Mouse (Mus musculus) liver, embryonic 15.5 days (tissue): Measurements from ENCODE around the gene Lingo1. TPM values are rescaled to one million over a fixed set of nuclear protein-coding genes. Genes with fewer than 3 reads are reported as not detected.

Source experiments
- ATAC-seq: fragments of 200-750 bp; cut with Nextera tagmentation; 2 replicates; pipeline ENCODE4 v1.8.0; 2017; ENCODE audit warnings: moderate number of reproducible peaks, mild to moderate bottlenecking, moderate library complexity; ENCODE audit not compliant: insufficient read depth
- H3K27ac ChIP-seq: fragments of 300-500 bp; sonication (generic); replicated peaks from 2 replicates; pipeline ENCODE4 v1.5.1; 2015; ENCODE audit warnings: mild to moderate bottlenecking, inconsistent platforms
- H3K27me3 ChIP-seq: fragments of 300-500 bp; sonication (generic); 2 replicates; pipeline ENCODE4 v1.6.1; 2015; ENCODE audit warnings: mild to moderate bottlenecking, inconsistent platforms
- H3K36me3 ChIP-seq: fragments of 300-500 bp; sonication (generic); replicated peaks from 2 replicates; pipeline ENCODE4 v1.6.1; 2015; ENCODE audit warnings: moderate library complexity, mild to moderate bottlenecking, inconsistent platforms
- H3K4me1 ChIP-seq: fragments of 300-500 bp; sonication (generic); replicated peaks from 2 replicates; pipeline ENCODE4 v1.6.1; 2015; ENCODE audit warnings: inconsistent platforms
- H3K4me2 ChIP-seq: fragments of 300-500 bp; sonication (generic); 2 replicates; pipeline ENCODE4 v1.6.1; 2015; ENCODE audit warnings: moderate library complexity, mild to moderate bottlenecking, inconsistent platforms
- H3K4me3 ChIP-seq: fragments of 300-500 bp; sonication (generic); replicated peaks from 2 replicates; pipeline ENCODE4 v1.5.1; 2015; ENCODE audit warnings: mild to moderate bottlenecking, inconsistent platforms
- H3K9ac ChIP-seq: fragments of 300-500 bp; sonication (generic); 2 replicates; pipeline ENCODE4 v1.6.1; 2015; ENCODE audit warnings: moderate library complexity, mild to moderate bottlenecking, inconsistent platforms
- H3K9me3 ChIP-seq: fragments of 300-500 bp; sonication (generic); replicated peaks from 2 replicates; pipeline ENCODE4 v1.6.1; 2016; ENCODE audit warnings: inconsistent platforms
- WGBS: fragments of 180-500 bp; shearing (Covaris S2); methylation state at CpG from one replicate; pipeline ENCODE4 v1.1.7; 2015; ENCODE audit warnings: mixed read lengths; ENCODE audit not compliant: insufficient replicate concordance; 5-methylcytosine and 5-hydroxymethylcytosine counted together
- polyA plus RNA-seq: library from polyadenylated mRNA; unstranded; fragments of >200 nt; fragmentation: Nextera tagmentation; extraction: Ambion mirVana; gene quantifications from 2 replicates; pipeline ENCODE4 v1.2.1, GENCODE M21; 2015

The Lingo1 gene
- polyA plus RNA-seq, 1 experiment from 2014 or later, result 0.24 TPM

DNA sequence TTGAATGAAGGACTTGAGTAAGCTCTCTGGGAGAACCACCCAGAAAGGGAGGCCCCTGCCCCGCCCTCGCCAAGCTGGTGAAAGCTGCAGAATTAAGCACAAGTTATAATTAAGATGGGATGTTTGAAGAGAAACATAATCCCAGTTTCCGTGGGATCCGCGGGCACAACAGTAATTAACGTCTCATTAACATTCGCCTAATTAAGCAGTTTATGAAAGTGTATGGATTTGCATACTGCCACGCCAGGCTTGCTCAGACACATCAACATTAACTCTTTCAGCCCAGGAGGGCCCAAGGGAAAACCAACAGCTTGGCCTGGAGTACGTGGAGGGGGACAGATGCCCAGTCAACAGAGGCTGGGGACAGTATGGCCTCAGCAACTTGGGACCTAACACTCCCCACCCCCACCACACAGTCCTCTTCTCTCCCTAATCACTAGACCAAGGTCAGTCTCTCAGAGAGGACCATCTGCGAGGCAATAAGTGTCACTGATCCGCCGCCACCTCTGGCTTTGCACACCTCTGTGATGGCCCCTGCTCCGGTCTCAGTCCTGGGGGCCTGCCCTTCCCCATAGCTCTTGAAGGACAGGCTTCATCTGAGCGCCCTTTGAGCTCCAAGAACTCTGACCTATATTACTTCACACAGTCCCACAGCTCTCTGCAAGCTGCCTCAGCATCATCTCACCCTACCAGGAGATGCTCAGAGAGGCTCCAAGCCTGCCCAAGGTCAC, 49.9 kb downstream of the Lingo1 start:
- whole genome bisulfite sequencing, result 59% methylated on average over 14 of the region's 14 CpGs
- ATAC-seq, result no peak
- Histone ChIP-seq H3K9me3 (no peaks in the 10 kb centered on the region), H3K9ac (no peak overlapping the region), H3K4me1 (no peaks in the 10 kb centered on the region), H3K36me3 (no peaks in the 10 kb centered on the region), H3K27ac (no peak overlapping the region), H3K27me3 (no peaks in the 10 kb centered on the region), H3K4me2 (no peak overlapping the region), H3K4me3 (no peak overlapping the region)

DNA sequence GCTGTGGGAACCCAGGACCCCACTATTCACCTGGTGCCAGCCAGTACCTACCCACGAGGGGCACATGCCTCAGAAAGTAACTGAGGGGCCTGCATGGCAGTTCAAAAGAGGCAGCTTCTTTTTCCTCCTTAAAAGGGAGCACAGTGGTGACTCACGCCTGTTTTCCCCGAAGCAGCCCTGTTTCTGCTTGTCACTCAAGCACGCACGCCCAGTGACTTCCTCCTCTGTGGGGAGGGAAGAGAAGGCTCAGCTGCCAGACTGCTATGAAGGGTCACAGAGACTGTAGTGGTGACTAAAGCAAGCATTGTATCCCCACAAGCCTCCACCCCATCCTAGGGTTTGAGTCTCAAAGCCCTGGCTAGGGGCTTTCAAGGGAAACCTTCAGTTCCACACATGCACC, 51.9 kb downstream of the Lingo1 start:
- no peak overlapping the region for H3K9ac ChIP-seq
- no peak overlapping the region for H3K4me2 ChIP-seq
- 9% methylated on average over 5 of the region's 5 CpGs for WGBS
- H3K4me3 ChIP-seq, result no peak overlapping the region
- no peaks in the 10 kb centered on the region for H3K4me1 ChIP-seq
- H3K36me3 ChIP-seq, result no peaks in the 10 kb centered on the region
- no peaks in the 10 kb centered on the region for H3K9me3 ChIP-seq
- no peak overlapping the region for H3K27ac ChIP-seq
- no peaks in the 10 kb centered on the region for H3K27me3 ChIP-seq
- ATAC-seq, result no peak

DNA sequence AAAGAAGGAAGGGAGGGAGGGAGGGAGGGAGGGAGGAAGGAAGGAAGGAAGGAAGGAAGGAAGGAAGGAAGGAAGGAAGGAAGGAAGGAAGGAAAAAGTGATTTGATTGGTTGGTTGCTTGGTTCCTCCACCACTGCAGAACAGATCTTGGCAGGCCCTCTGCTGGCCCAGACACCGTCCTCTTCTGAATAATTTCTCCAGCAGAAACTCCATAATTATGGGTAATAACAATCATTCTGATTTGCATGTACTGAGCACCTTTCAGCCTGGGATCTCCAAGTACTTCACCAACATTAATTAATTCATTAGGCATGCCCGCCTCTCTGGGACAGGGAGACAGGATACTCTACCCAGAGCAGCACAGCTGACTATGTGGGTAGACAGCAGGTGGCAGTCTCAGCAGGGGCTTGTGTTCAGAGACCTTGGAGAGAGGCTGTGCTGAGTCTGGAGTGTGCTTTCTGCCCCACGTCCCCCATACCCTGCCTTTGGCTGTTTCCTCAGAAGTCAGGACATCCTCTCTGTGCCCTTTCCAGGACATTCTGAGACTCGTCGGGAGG, 57.0 kb downstream of the Lingo1 start:
- Histone ChIP-seq H3K27ac (no peak overlapping the region), H3K4me3 (no peak overlapping the region), H3K36me3 (no peaks in the 10 kb centered on the region), H3K4me1 (no peaks in the 10 kb centered on the region), H3K27me3 (no peaks in the 10 kb centered on the region), H3K9ac (no peak overlapping the region), H3K4me2 (no peak overlapping the region), H3K9me3 (no peaks in the 10 kb centered on the region)
- WGBS, result 48% methylated on average over 5 of the region's 5 CpGs
- ATAC-seq, result no peak

DNA sequence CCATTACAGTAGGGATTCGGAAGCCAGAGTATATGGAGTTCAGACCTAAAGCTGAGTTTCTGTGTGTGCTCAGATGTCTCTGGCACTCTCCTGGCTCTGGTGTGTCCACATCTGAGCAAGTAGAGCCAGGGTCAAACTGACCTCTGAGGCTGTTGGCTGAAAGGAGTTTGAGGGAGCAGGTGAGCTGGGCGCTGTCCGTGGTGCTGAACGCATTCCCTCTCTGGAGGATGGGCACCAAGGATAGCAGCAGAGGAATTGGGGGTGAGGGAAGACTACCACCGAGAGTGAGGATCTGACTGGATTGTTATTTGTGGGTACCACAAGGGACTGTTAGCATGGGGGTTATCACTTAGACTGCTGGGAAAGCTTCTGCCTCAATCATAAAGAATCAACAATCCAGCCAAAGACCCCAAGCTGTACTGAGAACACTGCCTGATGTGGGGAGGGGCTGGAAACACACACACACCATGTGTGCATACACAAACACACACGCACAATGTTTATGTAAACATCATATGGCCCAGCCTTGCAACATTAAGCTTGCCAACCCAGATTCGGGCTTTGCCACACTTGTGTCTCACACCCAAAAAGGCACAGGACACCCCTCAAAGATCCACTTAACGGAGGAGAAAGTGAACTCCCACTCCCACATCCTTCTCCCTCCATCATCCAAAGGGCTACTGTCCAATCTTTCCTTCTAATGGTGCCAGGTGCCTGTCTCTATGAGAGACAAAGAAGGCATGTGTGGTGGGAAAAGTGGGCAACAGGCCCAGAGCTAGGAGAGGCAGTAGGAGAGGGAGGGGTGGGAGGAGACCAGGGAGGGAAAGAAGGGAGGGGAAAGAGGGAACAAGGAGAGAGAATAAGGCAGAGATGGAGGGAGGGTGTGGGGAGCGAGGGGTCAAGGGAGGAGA, 57.8 kb downstream of the Lingo1 start:
- no peaks in the 10 kb centered on the region for H3K9me3 ChIP-seq
- H3K36me3 ChIP-seq, result no peaks in the 10 kb centered on the region
- H3K4me1 ChIP-seq, result no peaks in the 10 kb centered on the region
- no peaks in the 10 kb centered on the region for H3K27me3 ChIP-seq
- no peak overlapping the region for H3K9ac ChIP-seq
- no peak overlapping the region for H3K4me3 ChIP-seq
- no peak overlapping the region for H3K27ac ChIP-seq
- H3K4me2 ChIP-seq, result no peak overlapping the region
- no peak for ATAC-seq
- WGBS, result 27% methylated on average over 9 of the region's 9 CpGs

DNA sequence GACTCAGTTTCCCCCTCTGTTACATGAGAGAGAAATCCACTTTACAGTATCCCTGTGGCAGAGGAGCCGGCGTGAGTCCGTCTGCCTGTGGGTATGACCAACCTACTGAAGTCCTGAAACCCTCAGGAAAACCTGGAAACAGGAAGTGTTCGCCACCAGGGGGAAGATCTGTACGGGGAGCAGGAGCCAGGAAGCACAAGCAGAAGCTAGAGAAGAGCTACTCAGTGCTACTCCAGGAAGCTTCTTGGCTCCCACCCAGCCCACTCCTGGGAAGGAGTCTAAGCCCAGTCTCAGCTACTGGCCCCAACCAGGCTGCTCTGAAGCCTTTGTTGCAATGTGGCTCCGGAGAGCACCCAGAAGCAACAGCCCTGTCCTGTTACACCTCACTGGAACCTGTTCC, 61.9 kb downstream of the Lingo1 start:
- H3K9ac ChIP-seq, result no peak overlapping the region
- H3K4me3 ChIP-seq, result no peak overlapping the region
- no peaks in the 10 kb centered on the region for H3K27me3 ChIP-seq
- no peaks in the 10 kb centered on the region for H3K9me3 ChIP-seq
- H3K27ac ChIP-seq, result no peak overlapping the region
- no peaks in the 10 kb centered on the region for H3K4me1 ChIP-seq
- 37% methylated on average over 6 of the region's 6 CpGs for WGBS
- no peak for ATAC-seq
- H3K36me3 ChIP-seq, result no peaks in the 10 kb centered on the region
- no peak overlapping the region for H3K4me2 ChIP-seq

DNA sequence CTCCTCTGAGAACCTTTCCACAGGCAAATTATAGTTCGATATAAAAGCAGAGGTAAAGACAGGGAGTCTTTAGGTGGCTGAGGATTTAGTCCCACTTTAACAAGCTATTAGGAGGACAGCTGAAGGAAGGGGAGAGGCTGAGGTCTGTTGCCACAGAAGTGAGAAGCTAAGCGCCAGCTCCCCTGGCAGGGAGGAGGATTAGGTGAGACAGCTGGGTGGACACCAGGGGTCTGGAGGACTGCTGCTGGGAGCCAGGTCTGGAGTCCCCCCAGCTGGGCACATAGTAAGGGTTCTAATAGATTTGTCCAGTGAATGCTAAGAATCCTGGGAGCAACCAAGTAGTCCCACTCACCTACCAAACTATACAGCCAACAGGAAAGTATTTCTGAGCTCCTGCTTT, 65.3 kb downstream of the Lingo1 start:
- H3K27me3 ChIP-seq, result no peaks in the 10 kb centered on the region; the same call in 1 of the 2 replicates
- H3K4me2 ChIP-seq, result no peak overlapping the region
- WGBS, result 42% methylated on average over 2 of the region's 2 CpGs
- H3K4me1 ChIP-seq, result no peaks in the 10 kb centered on the region
- H3K9me3 ChIP-seq, result no peaks in the 10 kb centered on the region
- no peaks in the 10 kb centered on the region for H3K36me3 ChIP-seq
- no peak overlapping the region for H3K9ac ChIP-seq
- H3K27ac ChIP-seq, result no peak overlapping the region
- H3K4me3 ChIP-seq, result no peak overlapping the region
- no peak for ATAC-seq

DNA sequence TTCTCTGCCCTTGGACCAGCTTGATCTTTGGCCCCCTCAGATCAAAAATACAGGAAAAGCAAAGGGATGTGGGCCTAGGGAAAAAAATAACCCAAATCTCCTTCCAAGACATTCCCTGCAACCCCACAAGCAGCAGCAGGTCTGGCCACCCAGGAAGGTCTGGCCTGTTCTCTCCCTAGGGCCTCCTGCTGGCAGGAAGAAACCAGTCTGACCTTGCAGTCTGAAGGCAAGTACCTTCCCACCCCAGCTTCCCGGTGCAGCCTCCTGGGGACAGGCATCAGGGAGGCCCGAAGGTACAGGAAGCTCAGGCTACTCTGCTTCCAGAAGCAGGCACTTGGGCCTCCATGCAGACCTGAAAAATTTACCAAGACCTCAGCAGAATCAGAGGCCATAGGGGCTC, 67.1 kb downstream of the Lingo1 start:
- WGBS, result 36% methylated on average over 2 of the region's 2 CpGs
- Histone ChIP-seq H3K9me3 (no peaks in the 10 kb centered on the region), H3K36me3 (no peaks in the 10 kb centered on the region), H3K27ac (no peak overlapping the region), H3K4me2 (no peak overlapping the region), H3K9ac (no peak overlapping the region), H3K4me3 (no peak overlapping the region), H3K4me1 (no peaks in the 10 kb centered on the region), H3K27me3 (no peaks in the 10 kb centered on the region; the same call in 1 of the 2 replicates)
- ATAC-seq, result no peak

DNA sequence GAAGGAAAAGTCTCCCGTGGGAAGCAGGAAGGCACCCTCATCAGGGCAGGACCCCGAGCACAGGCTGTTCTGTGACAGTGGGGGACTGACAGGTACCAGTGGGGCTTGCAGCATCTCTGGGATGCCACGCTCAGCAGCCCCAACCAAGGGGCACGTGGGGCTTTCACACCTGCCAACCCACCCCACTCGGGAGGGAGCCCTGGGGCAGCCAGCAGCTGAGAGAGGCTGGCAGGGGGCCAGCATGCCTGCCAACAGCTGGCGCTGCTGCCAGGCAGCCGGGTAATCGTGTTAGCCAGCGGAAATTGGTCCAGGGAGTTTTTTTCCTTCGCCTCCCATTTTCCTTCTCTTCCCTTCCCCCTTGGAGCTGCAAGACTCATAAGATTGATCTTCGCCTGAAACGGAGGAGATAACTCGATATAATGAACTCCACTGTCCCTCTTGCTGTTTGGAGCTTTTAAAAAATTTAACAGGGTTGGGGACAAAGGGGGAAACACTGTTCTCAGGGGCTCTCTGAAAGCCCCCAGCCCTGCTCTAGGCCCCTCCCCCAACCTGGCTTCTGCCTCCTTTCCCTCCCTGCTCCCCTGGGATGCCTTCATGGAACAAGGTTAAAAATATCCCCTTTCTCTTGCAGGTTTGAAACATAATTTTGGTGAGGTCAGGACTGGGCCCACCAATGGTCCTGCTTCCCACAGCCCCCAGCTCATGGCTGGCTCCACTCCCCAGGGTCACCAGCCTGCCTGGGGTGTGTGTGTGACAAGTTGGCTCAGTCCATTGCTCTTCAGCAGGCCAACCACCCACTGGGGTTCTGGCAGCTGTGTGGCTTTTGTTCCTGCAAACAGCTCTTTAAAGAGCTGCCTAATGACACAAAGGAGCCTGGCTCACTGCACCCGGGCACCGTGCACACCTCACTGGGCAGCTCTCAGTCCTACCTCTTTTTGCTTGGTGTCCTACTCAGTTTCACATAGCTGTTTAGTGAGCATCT, 68.3 kb downstream of the Lingo1 start:
- H3K9me3 ChIP-seq, result no peaks in the 10 kb centered on the region
- H3K27ac ChIP-seq, result no peak overlapping the region
- no peak overlapping the region for H3K4me2 ChIP-seq
- no peak overlapping the region for H3K9ac ChIP-seq
- no peak overlapping the region for H3K4me3 ChIP-seq
- 46% methylated on average over 15 of the region's 15 CpGs for WGBS
- no peak for ATAC-seq
- H3K27me3 ChIP-seq, result no peaks in the 10 kb centered on the region; the same call in 1 of the 2 replicates
- no peaks in the 10 kb centered on the region for H3K4me1 ChIP-seq
- H3K36me3 ChIP-seq, result no peaks in the 10 kb centered on the region

DNA sequence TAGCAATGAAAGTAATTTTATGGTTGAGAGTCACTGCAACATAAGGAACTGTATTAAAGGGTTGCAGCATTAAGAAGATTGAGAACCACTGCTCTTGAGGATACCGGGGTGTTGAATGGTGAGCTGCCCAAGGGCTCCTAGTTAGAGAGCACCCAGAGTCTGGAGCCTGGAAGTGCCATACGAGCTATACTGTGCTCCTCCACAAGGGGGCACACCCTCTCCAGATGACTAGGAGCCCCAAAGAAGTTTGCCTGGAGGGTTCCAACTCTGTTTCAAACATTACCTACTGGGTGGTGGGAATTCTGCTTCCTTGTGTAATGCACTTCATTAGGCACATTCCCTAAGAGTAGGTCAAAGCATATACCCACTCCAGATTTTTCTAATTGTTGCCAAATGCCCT, 70.5 kb downstream of the Lingo1 start:
- no peak overlapping the region for H3K4me3 ChIP-seq
- H3K27me3 ChIP-seq, result no peaks in the 10 kb centered on the region; the same call in 1 of the 2 replicates
- 13% methylated on average over 2 of the region's 2 CpGs for WGBS
- H3K4me1 ChIP-seq, result no peaks in the 10 kb centered on the region
- no peaks in the 10 kb centered on the region for H3K9me3 ChIP-seq
- no peak overlapping the region for H3K27ac ChIP-seq
- no peaks in the 10 kb centered on the region for H3K36me3 ChIP-seq
- ATAC-seq, result no peak
- H3K9ac ChIP-seq, result no peak overlapping the region
- H3K4me2 ChIP-seq, result no peak overlapping the region

DNA sequence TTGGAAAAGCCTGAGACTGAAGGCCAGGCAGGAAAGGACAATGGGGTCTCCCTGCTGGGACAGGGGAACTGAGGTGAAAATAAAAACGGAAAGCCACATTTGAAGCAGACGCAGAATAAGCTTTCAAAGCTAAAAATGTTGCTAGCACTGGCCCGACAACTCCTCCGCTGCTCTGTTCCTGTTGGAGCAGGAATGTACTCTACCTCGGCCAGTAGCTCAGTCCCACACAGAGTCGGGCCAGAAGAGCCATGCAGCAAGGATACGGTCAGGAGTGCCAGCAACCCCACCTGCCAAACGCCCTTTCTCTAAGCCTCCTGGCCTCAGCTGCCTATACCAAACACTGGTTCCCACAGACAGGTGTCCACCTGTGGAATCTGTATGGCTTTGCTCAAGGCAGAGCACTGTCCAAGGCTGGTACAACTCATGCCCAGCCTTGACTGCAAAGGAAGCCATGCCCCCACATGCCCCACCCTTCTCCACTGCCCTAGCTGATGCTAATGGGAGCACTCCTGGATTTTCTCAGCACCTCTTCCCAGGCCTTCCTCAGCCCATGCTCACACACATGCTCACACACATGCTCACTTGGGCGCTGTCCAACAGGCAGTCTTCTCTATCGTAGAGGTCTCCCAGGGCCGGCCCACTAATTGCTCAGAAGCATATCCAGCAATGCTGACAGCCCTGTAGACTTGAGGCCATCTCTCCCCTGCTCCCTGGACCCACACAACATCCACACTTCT, 74.0 kb downstream of the Lingo1 start:
- no peaks in the 10 kb centered on the region for H3K36me3 ChIP-seq
- ATAC-seq, result no peak
- 59% methylated on average over 11 of the region's 11 CpGs for WGBS
- H3K27me3 ChIP-seq, result no peaks in the 10 kb centered on the region
- H3K4me2 ChIP-seq, result no peak overlapping the region
- no peaks in the 10 kb centered on the region for H3K4me1 ChIP-seq
- H3K9ac ChIP-seq, result no peak overlapping the region
- no peaks in the 10 kb centered on the region for H3K9me3 ChIP-seq
- H3K4me3 ChIP-seq, result no peak overlapping the region
- no peak overlapping the region for H3K27ac ChIP-seq
